Mouse (Mus musculus): ENCODE results near the gene Atg10. TPM values are rescaled to one million over a fixed set of nuclear protein-coding genes. Genes with fewer than 3 reads are reported as not detected.
"Not testable (repeated sequence)": the region's sequence is repeated elsewhere in the genome, so short reads cannot be mapped to it uniquely, and the experiment has no call there.

The Atg10 gene
- polyA plus RNA-seq (2012; rRNA removed), result 9.9 and 11.1 TPM in 2 replicates

DNA sequence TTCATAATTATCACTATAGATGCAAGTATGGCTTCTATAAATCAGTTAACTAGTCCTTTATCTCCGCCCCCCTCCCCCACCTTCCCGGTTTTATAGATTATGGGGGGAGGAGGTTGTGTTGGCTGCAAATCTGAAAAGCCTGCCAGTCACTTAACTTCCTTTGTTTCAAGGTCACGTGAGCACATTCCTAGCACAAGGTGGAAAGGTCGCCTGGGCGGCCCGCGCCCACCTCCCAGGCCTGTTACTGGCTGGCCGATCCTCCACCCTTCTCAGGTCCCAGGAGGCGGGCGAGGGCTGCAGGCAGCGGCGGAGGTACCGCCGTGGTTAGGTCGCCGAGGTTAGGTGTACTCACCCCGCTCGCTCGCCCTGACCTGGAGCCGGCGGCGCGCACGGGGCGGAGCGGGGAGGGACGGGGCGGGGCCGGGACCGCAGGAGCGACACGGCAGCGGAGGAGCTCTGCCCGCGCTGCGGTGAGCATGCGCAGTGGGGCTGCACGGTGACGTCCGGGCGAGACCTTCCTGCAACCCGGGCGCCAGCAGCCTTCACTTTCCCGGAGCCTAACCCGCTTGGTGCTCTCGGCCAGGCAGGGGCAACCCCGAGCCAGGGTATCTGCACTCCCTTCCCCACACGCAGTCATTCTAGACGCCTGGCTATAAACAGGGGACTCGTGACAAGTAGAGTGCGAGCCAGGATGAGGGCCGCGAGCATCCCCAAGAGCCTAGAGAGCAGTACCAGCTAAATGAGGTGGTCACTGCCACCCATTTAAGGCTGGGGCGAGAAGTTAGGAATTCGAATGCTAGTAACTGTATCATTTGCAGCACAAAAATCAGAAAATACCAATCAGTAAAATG, at the start of gene Atg10:
Gene Atg10, minus strand, starts transcription at position 382 of the 851 bp plus-strand sequence.
- Histone ChIP-seq H3K27me3 (ENCODE audit: control insufficient read depth, insufficient read depth, low read length) (no peaks in the 10 kb centered on the region), H3K27ac (ENCODE audit: insufficient read depth, low read length) (peak within 1 kb of the TSS; percentile 97), H3K4me3 (replicated peaks; ENCODE audit: insufficient read depth, low read depth, low read length) (peak within 1 kb of the TSS; percentile 71), H3K4me1 (ENCODE audit: control insufficient read depth, insufficient read depth, low read length) (no peaks in the 10 kb centered on the region)
- DNase-seq, result peak; percentile 95 to 96
- 1% methylated on average over 55 of the region's 55 CpGs for WGBS
- peak; percentile 97 for TF ChIP-seq POLR2A (IDR thresholded peaks at IDR 0.05; ENCODE audit: borderline replicate concordance, insufficient read depth, low read length)
- TF ChIP-seq CTCF (IDR thresholded peaks at IDR 0.05; ENCODE audit: borderline replicate concordance, insufficient read depth, low read depth, low read length), result no peak

- no peak for DNase-seq
- no peak overlapping the region for H3K4me3 ChIP-seq (replicated peaks; ENCODE audit: insufficient read depth, low read depth, low read length)
- no peak overlapping the region for H3K27ac ChIP-seq (ENCODE audit: insufficient read depth, low read length)
- H3K4me1 ChIP-seq (ENCODE audit: control insufficient read depth, insufficient read depth, low read length), result no peaks in the 10 kb centered on the region
- WGBS, result 87% methylated on average over 3 of the region's 3 CpGs
- TF ChIP-seq POLR2A (IDR thresholded peaks at IDR 0.05; ENCODE audit: borderline replicate concordance, insufficient read depth, low read length) (no peak), CTCF (IDR thresholded peaks at IDR 0.05; ENCODE audit: borderline replicate concordance, insufficient read depth, low read depth, low read length) (no peak)
- H3K27me3 ChIP-seq (ENCODE audit: control insufficient read depth, insufficient read depth, low read length), result no peaks in the 10 kb centered on the region
Observed at GRCm38 (mm10) chr13:91252406-91252805, 28.6 kb upstream of the Atg10 start.

DNA sequence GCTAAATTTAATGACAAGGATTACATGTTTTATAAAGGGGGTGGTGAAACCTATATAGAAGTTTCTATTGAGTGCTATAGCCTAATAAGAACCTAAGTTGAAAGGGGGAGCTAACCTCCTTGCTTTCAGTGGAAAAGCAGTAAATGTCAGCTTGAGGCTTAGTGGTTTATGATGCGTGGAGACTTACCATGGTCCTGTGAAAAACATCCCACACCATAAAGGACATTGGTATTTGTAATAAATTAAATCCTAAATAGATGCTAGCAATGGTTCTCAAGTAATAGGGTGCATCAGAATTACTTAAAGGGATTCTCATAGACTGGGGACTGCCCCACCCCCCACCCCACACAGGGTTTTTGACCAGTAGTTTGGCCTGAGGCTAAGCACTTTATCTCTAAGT, 27.9 kb upstream of the Atg10 start:
- H3K27me3 ChIP-seq (ENCODE audit: control insufficient read depth, insufficient read depth, low read length), result no peaks in the 10 kb centered on the region
- TF ChIP-seq CTCF (IDR thresholded peaks at IDR 0.05; ENCODE audit: borderline replicate concordance, insufficient read depth, low read depth, low read length) (no peak), POLR2A (IDR thresholded peaks at IDR 0.05; ENCODE audit: borderline replicate concordance, insufficient read depth, low read length) (no peak)
- WGBS, result 88% methylated on average over 1 of the region's 1 CpGs
- no peak for DNase-seq
- H3K4me3 ChIP-seq (replicated peaks; ENCODE audit: insufficient read depth, low read depth, low read length), result no peak overlapping the region
- H3K27ac ChIP-seq (ENCODE audit: insufficient read depth, low read length), result no peak overlapping the region
- no peaks in the 10 kb centered on the region for H3K4me1 ChIP-seq (ENCODE audit: control insufficient read depth, insufficient read depth, low read length)

GRCm38 (mm10) chr13:91250050-91250449, 26.3 kb upstream of the Atg10 start:
- not testable (repeated sequence) for H3K27me3 ChIP-seq (ENCODE audit: control insufficient read depth, insufficient read depth, low read length); H3K4me1 ChIP-seq (ENCODE audit: control insufficient read depth, insufficient read depth, low read length); H3K27ac ChIP-seq (ENCODE audit: insufficient read depth, low read length); DNase-seq; H3K4me3 ChIP-seq (replicated peaks; ENCODE audit: insufficient read depth, low read depth, low read length)
- WGBS, result 94% methylated on average over 2 of the region's 2 CpGs

DNA sequence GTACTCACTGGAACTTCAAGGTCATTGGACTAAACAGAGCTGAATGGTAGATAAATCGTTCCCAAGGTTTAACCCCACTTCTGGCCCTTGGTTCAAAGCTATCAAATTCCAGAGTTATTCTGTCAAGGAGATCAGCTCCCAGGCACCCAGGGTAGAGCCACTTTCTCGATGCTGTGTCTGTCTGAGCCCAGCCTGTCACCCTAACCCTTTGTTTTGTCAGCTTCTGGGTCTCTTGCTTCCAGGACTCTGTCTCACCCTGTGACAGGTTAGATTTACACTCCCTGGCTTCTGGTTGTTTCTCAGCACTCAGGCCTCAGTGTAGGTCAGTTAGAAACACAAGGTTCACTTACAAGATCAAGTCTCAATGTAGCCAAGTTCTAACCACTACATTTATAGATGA, 22.7 kb upstream of the Atg10 start:
- Histone ChIP-seq H3K27ac (ENCODE audit: insufficient read depth, low read length) (no peak overlapping the region), H3K4me3 (replicated peaks; ENCODE audit: insufficient read depth, low read depth, low read length) (no peak overlapping the region), H3K27me3 (ENCODE audit: control insufficient read depth, insufficient read depth, low read length) (no peaks in the 10 kb centered on the region), H3K4me1 (ENCODE audit: control insufficient read depth, insufficient read depth, low read length) (no peaks in the 10 kb centered on the region)
- no peak for DNase-seq
- TF ChIP-seq CTCF (IDR thresholded peaks at IDR 0.05; ENCODE audit: borderline replicate concordance, insufficient read depth, low read depth, low read length) (no peak), POLR2A (IDR thresholded peaks at IDR 0.05; ENCODE audit: borderline replicate concordance, insufficient read depth, low read length) (no peak)
- WGBS, result 78% methylated on average over 2 of the region's 2 CpGs

DNA sequence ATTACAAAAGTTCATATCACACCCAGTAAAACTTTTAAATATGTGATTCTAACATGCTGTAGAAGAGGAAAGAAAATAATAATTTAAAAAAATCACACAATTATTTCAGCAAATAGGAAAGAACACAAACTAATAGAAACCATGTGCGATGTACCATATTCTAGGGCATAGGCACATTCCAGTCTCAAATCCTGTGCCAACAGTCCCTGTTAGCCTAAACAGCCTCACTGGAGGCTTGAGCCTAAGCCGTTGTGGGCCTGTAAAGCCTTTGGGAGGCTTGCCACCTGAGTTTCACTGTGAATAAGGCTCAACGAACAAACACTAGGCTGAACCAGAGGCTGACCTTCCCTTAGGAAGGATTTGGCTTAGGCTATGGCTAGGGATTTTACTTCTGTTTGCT, 14.2 kb upstream of the Atg10 start:
- WGBS, result 53% methylated on average over 3 of the region's 3 CpGs
- Histone ChIP-seq H3K27me3 (ENCODE audit: control insufficient read depth, insufficient read depth, low read length) (no peaks in the 10 kb centered on the region), H3K4me1 (ENCODE audit: control insufficient read depth, insufficient read depth, low read length) (peaks cover 2% of the 10 kb centered on the region; the same call in 1 of the 2 replicates), H3K27ac (ENCODE audit: insufficient read depth, low read length) (no peak overlapping the region), H3K4me3 (replicated peaks; ENCODE audit: insufficient read depth, low read depth, low read length) (no peak overlapping the region)
- no peak for DNase-seq
- TF ChIP-seq POLR2A (IDR thresholded peaks at IDR 0.05; ENCODE audit: borderline replicate concordance, insufficient read depth, low read length) (no peak), CTCF (IDR thresholded peaks at IDR 0.05; ENCODE audit: borderline replicate concordance, insufficient read depth, low read depth, low read length) (no peak)

DNA sequence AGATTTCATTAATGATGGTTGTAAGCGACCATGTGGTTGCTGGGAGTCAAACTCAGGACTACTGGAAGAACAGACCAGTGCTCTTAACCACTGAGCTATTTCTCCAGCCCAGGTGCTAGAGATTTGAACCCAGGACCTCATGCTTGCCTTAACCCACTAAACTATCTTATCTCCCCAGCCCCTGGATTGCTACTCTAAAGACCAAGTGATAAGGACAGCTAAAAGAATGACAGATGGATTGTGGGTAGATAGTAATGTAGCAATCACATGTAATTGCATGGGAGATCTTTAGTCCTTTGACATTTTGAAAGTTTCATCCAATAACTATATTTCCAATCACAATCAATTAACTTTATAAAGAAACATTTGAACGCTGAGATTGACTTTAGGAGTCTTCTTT, 13.1 kb upstream of the Atg10 start:
- TF ChIP-seq CTCF (IDR thresholded peaks at IDR 0.05; ENCODE audit: borderline replicate concordance, insufficient read depth, low read depth, low read length) (no peak), POLR2A (IDR thresholded peaks at IDR 0.05; ENCODE audit: borderline replicate concordance, insufficient read depth, low read length) (no peak)
- Histone ChIP-seq H3K27me3 (ENCODE audit: control insufficient read depth, insufficient read depth, low read length) (no peaks in the 10 kb centered on the region), H3K4me3 (replicated peaks; ENCODE audit: insufficient read depth, low read depth, low read length) (no peak overlapping the region), H3K4me1 (ENCODE audit: control insufficient read depth, insufficient read depth, low read length) (peaks cover 2% of the 10 kb centered on the region; the same call in 1 of the 2 replicates), H3K27ac (ENCODE audit: insufficient read depth, low read length) (no peak overlapping the region)
- no peak for DNase-seq
- WGBS, result 81% methylated on average over 2 of the region's 2 CpGs

- WGBS, result 74% methylated on average over 2 of the region's 2 CpGs
- Histone ChIP-seq H3K27ac (ENCODE audit: insufficient read depth, low read length) (peak overlapping the region; percentile 97; the same call in 1 of the 2 replicates), H3K27me3 (ENCODE audit: control insufficient read depth, insufficient read depth, low read length) (no peaks in the 10 kb centered on the region), H3K4me3 (replicated peaks; ENCODE audit: insufficient read depth, low read depth, low read length) (peak overlapping the region; percentile 71), H3K4me1 (ENCODE audit: control insufficient read depth, insufficient read depth, low read length) (no peaks in the 10 kb centered on the region)
- DNase-seq, result no peak
- TF ChIP-seq POLR2A (IDR thresholded peaks at IDR 0.05; ENCODE audit: borderline replicate concordance, insufficient read depth, low read length) (no peak), CTCF (IDR thresholded peaks at IDR 0.05; ENCODE audit: borderline replicate concordance, insufficient read depth, low read depth, low read length) (no peak)
Observed at GRCm38 (mm10) chr13:91224438-91224814, 658 bp upstream of the Atg10 start.

Measured in cerebellum, adult 2 months (tissue).